Mouse (Mus musculus): ENCODE data around the gene Cstad.

DNA sequence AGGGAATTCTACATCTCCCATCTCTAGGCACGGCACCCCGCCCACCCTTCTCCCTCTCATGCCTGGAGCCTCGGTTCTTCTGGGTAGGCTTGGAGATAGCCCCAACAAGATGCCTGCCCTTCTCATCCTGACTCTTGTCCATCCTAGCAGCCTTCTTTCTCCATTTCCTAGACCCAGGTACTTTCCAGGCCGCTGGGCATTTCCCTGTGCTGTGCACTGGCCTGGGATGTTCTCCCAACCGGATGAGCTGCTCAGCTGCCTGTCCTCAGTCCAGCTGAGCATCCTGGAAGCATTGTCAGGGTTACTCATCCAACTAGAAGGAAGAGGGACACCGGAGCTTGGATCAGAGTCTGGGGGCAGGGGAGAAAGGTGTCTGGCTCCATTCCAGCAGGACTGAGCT is 21.6 kb downstream of the Cstad start:
- TF ChIP-seq CTCF (IDR thresholded peaks at IDR 0.05; ENCODE audit: low read depth, low read length) (no peak), POLR2A (IDR thresholded peaks at IDR 0.05; ENCODE audit: insufficient read depth, low read length) (no peak), EP300 (IDR thresholded peaks at IDR 0.05; ENCODE audit: insufficient read depth, low read depth, low read length) (no peak)

Measured in ES-Bruce4 (cell line).